Mouse (Mus musculus): Measurements from ENCODE around the gene Fgfr2. TPM values are rescaled to one million over a fixed set of nuclear protein-coding genes. Genes with fewer than 3 reads are reported as not detected.

Fgfr2 gene
- total RNA-seq, 1 experiment, result 37.5 TPM

- no peak overlapping the region for H3K27ac ChIP-seq (ENCODE audit: insufficient read depth, low read depth, low read length, poor library complexity, severe bottlenecking)
- H3K4me1 ChIP-seq (ENCODE audit: control insufficient read depth in 2 of 2, insufficient read depth in 2 of 2, low read length in 2 of 2, poor library complexity in 1 of 2), result peaks cover 0 to 6% of the 10 kb centered on the region in 2 experiments; a peak in 1 of 4 replicates
- in situ Hi-C loops (cut with MboI; ENCODE audit: low sequenced_read_pairs in 2 of 2, unreplicated experiment in 2 of 2), result no loop called here
- TF ChIP-seq ZNF384 (IDR thresholded peaks at IDR 0.05; ENCODE audit: low read depth, low read length), result no peak
- TF ChIP-seq HCFC1 (IDR thresholded peaks at IDR 0.05; ENCODE audit: borderline replicate concordance, insufficient read depth, low read length), result no peak
- TF ChIP-seq ZC3H11A (IDR thresholded peaks at IDR 0.05; ENCODE audit: borderline replicate concordance, low read depth, low read length), result no peak
- TF ChIP-seq MAFK (IDR thresholded peaks at IDR 0.05; ENCODE audit: insufficient read depth, low read depth, low read length), result no peak
- TF ChIP-seq CHD2 (IDR thresholded peaks at IDR 0.05; ENCODE audit: low read depth, low read length), result no peak
- peak; percentile 43 for DNase-seq (ENCODE audit: low read depth, low spot score)
- H3K9me3 ChIP-seq (ENCODE audit: control insufficient read depth, insufficient read depth, low read depth, low read length), result no peaks in the 10 kb centered on the region
- no peak overlapping the region for H3K4me3 ChIP-seq (ENCODE audit: insufficient read depth in 1 of 2, low read depth in 1 of 2, low read length in 2 of 2, poor library complexity in 1 of 2, severe bottlenecking in 1 of 2)
- no peak overlapping the region for H3K9ac ChIP-seq (ENCODE audit: insufficient read depth, low read depth, low read length, poor library complexity, severe bottlenecking)
- peaks cover 3% of the 10 kb centered on the region; the same call in 1 of the 2 replicates for H3K36me3 ChIP-seq (ENCODE audit: control insufficient read depth, insufficient read depth, low read length, poor library complexity, severe bottlenecking)
These were observed 2944.2 kb downstream of the Fgfr2 start for GRCm38 (mm10) chr7:130178991-130179390.

DNA sequence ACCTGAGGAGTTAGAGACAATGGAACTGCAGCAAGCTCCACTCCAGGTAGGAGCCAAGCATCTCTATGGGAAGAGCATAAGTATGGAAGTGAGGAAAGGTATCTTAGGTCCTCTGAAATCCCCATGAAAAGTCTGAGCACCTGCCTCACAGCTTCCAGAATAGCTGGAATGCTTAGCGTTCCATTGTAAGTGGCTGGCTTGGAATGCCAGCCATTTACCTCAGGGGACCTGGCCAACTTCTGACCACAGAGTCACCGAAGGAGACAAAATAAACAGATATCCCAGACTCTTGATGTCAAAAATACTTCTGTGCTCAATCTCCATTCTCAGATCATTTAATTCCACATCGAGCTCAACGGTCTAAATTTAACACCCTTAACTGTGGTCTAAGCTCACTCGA is 2946.1 kb downstream of the Fgfr2 start:
- Histone ChIP-seq H3K9me3 (ENCODE audit: control insufficient read depth, insufficient read depth, low read depth, low read length) (no peaks in the 10 kb centered on the region), H3K4me1 (ENCODE audit: control insufficient read depth in 2 of 2, insufficient read depth in 2 of 2, low read length in 2 of 2, poor library complexity in 1 of 2) (peaks cover 0 to 4% of the 10 kb centered on the region in 2 experiments; a peak in 1 of 4 replicates), H3K4me3 (ENCODE audit: insufficient read depth in 1 of 2, low read depth in 1 of 2, low read length in 2 of 2, poor library complexity in 1 of 2, severe bottlenecking in 1 of 2) (no peak overlapping the region), H3K9ac (ENCODE audit: insufficient read depth, low read depth, low read length, poor library complexity, severe bottlenecking) (no peak overlapping the region), H3K36me3 (ENCODE audit: control insufficient read depth, insufficient read depth, low read length, poor library complexity, severe bottlenecking) (peaks cover 3% of the 10 kb centered on the region; the same call in 1 of the 2 replicates), H3K27ac (ENCODE audit: insufficient read depth, low read depth, low read length, poor library complexity, severe bottlenecking) (no peak overlapping the region)
- TF ChIP-seq CHD2 (IDR thresholded peaks at IDR 0.05; ENCODE audit: low read depth, low read length) (no peak), ZC3H11A (IDR thresholded peaks at IDR 0.05; ENCODE audit: borderline replicate concordance, low read depth, low read length) (no peak), MAFK (IDR thresholded peaks at IDR 0.05; ENCODE audit: insufficient read depth, low read depth, low read length) (no peak), HCFC1 (IDR thresholded peaks at IDR 0.05; ENCODE audit: borderline replicate concordance, insufficient read depth, low read length) (no peak)
- in situ Hi-C loops (cut with MboI; ENCODE audit: low sequenced_read_pairs in 2 of 2, unreplicated experiment in 2 of 2), result no loop called here
- DNase-seq (ENCODE audit: low read depth, low spot score), result no peak

DNA sequence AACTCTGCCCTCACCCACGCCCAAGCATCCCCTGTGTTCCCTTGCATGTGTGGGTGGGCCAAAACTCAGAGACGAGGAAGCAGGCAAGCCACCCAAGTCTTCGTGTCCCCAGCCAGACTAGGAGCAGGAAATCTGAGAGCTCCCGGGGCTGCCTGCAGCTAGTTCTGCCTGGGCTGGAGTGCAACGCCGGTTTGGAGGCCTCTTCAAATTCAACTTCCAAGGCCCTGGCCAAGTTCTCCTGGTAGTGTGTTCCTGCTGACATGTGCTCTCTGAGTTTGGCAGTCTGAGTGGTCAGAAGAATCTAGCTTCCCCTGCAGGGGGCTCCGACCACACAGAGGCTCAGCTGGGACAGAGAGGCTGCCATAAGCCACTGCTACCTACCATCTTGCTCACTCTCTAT is 2948.6 kb downstream of the Fgfr2 start:
- Histone ChIP-seq H3K4me1 (ENCODE audit: control insufficient read depth in 2 of 2, insufficient read depth in 2 of 2, low read length in 2 of 2, poor library complexity in 1 of 2) (peaks cover 0 to 4% of the 10 kb centered on the region in 2 experiments; a peak in 1 of 4 replicates), H3K9me3 (ENCODE audit: control insufficient read depth, insufficient read depth, low read depth, low read length) (no peaks in the 10 kb centered on the region), H3K36me3 (ENCODE audit: control insufficient read depth, insufficient read depth, low read length, poor library complexity, severe bottlenecking) (peaks cover 3% of the 10 kb centered on the region; the same call in 1 of the 2 replicates), H3K4me3 (ENCODE audit: insufficient read depth in 1 of 2, low read depth in 1 of 2, low read length in 2 of 2, poor library complexity in 1 of 2, severe bottlenecking in 1 of 2) (no peak overlapping the region), H3K27ac (ENCODE audit: insufficient read depth, low read depth, low read length, poor library complexity, severe bottlenecking) (no peak overlapping the region), H3K9ac (ENCODE audit: insufficient read depth, low read depth, low read length, poor library complexity, severe bottlenecking) (no peak overlapping the region)
- in situ Hi-C loops (cut with MboI; ENCODE audit: low sequenced_read_pairs in 2 of 2, unreplicated experiment in 2 of 2), result no loop called here
- TF ChIP-seq CHD2 (IDR thresholded peaks at IDR 0.05; ENCODE audit: low read depth, low read length), result no peak
- TF ChIP-seq ZC3H11A (IDR thresholded peaks at IDR 0.05; ENCODE audit: borderline replicate concordance, low read depth, low read length), result no peak
- no peak for TF ChIP-seq MAFK (IDR thresholded peaks at IDR 0.05; ENCODE audit: insufficient read depth, low read depth, low read length)
- no peak for TF ChIP-seq HCFC1 (IDR thresholded peaks at IDR 0.05; ENCODE audit: borderline replicate concordance, insufficient read depth, low read length)
- TF ChIP-seq ZNF384 (IDR thresholded peaks at IDR 0.05; ENCODE audit: low read depth, low read length), result no peak
- no peak for DNase-seq (ENCODE audit: low read depth, low spot score)

DNA sequence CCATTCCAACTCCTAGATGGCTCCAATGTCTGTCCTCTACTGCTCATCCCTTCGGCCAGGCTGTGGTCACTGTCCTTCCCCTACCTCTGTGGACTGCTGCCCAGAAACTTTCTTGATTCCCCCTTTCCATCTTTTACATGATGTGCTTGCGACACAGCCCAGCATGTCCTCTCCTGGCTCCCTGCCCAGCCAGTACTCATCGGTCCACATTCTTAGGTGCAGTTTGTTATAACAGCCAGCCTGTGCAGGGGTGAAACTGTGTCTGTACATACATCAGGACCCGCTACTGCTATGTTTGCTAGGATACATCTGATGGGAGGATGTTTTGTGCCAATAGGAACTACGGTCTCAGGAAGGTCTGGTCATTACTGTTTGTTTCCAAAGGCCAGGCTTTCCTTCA is 2949.2 kb downstream of the Fgfr2 start:
- in situ Hi-C loops (cut with MboI; ENCODE audit: low sequenced_read_pairs in 2 of 2, unreplicated experiment in 2 of 2), result no loop called here
- Histone ChIP-seq H3K36me3 (ENCODE audit: control insufficient read depth, insufficient read depth, low read length, poor library complexity, severe bottlenecking) (peaks cover 3% of the 10 kb centered on the region; the same call in 1 of the 2 replicates), H3K4me1 (ENCODE audit: control insufficient read depth in 2 of 2, insufficient read depth in 2 of 2, low read length in 2 of 2, poor library complexity in 1 of 2) (peaks cover 0 to 4% of the 10 kb centered on the region in 2 experiments; a peak in 1 of 4 replicates), H3K4me3 (ENCODE audit: insufficient read depth in 1 of 2, low read depth in 1 of 2, low read length in 2 of 2, poor library complexity in 1 of 2, severe bottlenecking in 1 of 2) (no peak overlapping the region), H3K27ac (ENCODE audit: insufficient read depth, low read depth, low read length, poor library complexity, severe bottlenecking) (no peak overlapping the region), H3K9me3 (ENCODE audit: control insufficient read depth, insufficient read depth, low read depth, low read length) (no peaks in the 10 kb centered on the region), H3K9ac (ENCODE audit: insufficient read depth, low read depth, low read length, poor library complexity, severe bottlenecking) (no peak overlapping the region)
- DNase-seq (ENCODE audit: low read depth, low spot score), result no peak
- no peak for TF ChIP-seq CHD2 (IDR thresholded peaks at IDR 0.05; ENCODE audit: low read depth, low read length)
- no peak for TF ChIP-seq ZC3H11A (IDR thresholded peaks at IDR 0.05; ENCODE audit: borderline replicate concordance, low read depth, low read length)
- no peak for TF ChIP-seq HCFC1 (IDR thresholded peaks at IDR 0.05; ENCODE audit: borderline replicate concordance, insufficient read depth, low read length)
- TF ChIP-seq MAFK (IDR thresholded peaks at IDR 0.05; ENCODE audit: insufficient read depth, low read depth, low read length), result no peak
- TF ChIP-seq ZNF384 (IDR thresholded peaks at IDR 0.05; ENCODE audit: low read depth, low read length), result no peak
